Mouse (Mus musculus) heart, embryonic 15.5 days (tissue): ENCODE measurements around the gene Trpv5. TPM values are rescaled to one million over a fixed set of nuclear protein-coding genes. Genes with fewer than 3 reads are reported as not detected.
A peak's percentile ranks its signal among the peaks of the same experiment; 100 is the strongest.

Experiments used
- ATAC-seq: fragments of 200-750 bp; cut with Nextera tagmentation; replicated peaks from 2 replicates; pipeline ENCODE4 v1.8.0; 2017; ENCODE audit warnings: low read depth, moderate TSS enrichment; ENCODE audit not compliant: insufficient number of reproducible peaks, insufficient read depth, low FRiP score
- H3K27ac ChIP-seq: fragments of 300-500 bp; sonication (generic); 2 replicates; pipeline ENCODE4 v1.5.1; 2015; ENCODE audit warnings: mild to moderate bottlenecking, inconsistent platforms
- H3K27me3 ChIP-seq: fragments of 300-500 bp; sonication (generic); 2 replicates; pipeline ENCODE4 v1.6.1; 2015; ENCODE audit warnings: inconsistent platforms
- H3K36me3 ChIP-seq: fragments of 300-500 bp; sonication (generic); 2 replicates; pipeline ENCODE4 v1.6.1; 2015; ENCODE audit warnings: mild to moderate bottlenecking, inconsistent platforms
- H3K4me1 ChIP-seq: fragments of 300-500 bp; sonication (generic); replicated peaks from 2 replicates; pipeline ENCODE4 v1.6.1; 2015; ENCODE audit warnings: inconsistent platforms
- H3K4me2 ChIP-seq: fragments of 300-500 bp; sonication (generic); 2 replicates; pipeline ENCODE4 v1.6.1; 2015; ENCODE audit warnings: inconsistent platforms, mild to moderate bottlenecking, moderate library complexity
- H3K4me3 ChIP-seq: fragments of 300-500 bp; sonication (generic); 2 replicates; pipeline ENCODE4 v1.5.1; 2015; ENCODE audit warnings: mild to moderate bottlenecking, inconsistent platforms
- H3K9ac ChIP-seq: fragments of 300-500 bp; sonication (generic); 2 replicates; pipeline ENCODE4 v1.6.1; 2015; ENCODE audit warnings: mild to moderate bottlenecking, inconsistent platforms
- H3K9me3 ChIP-seq: fragments of 300-500 bp; sonication (generic); replicated peaks from 2 replicates; pipeline ENCODE4 v1.6.1; 2016; ENCODE audit warnings: inconsistent platforms
- WGBS: fragments of 180-500 bp; shearing (Covaris S2); methylation state at CpG from one replicate; pipeline ENCODE4 v1.1.7; 2015; ENCODE audit warnings: mixed read lengths; 5-methylcytosine and 5-hydroxymethylcytosine counted together
- polyA plus RNA-seq: library from polyadenylated mRNA; unstranded; fragments of >200 nt; fragmentation: Nextera tagmentation; extraction: Ambion mirVana; gene quantifications from 2 replicates; pipeline ENCODE4 v1.2.1, GENCODE M21; 2015

Trpv5 gene
- polyA plus RNA-seq, 1 experiment from 2014 or later, result not detected

GRCm38 (mm10) chr6:41684131-41684530 is 3.6 kb upstream of the Trpv5 start, which contains the start of gene Llcfc1:
Gene Llcfc1, plus strand, starts transcription at chr6:41684431.
- no peaks in the 10 kb centered on the region for H3K9me3 ChIP-seq
- H3K4me2 ChIP-seq, result no peak within 1 kb of the TSS

DNA sequence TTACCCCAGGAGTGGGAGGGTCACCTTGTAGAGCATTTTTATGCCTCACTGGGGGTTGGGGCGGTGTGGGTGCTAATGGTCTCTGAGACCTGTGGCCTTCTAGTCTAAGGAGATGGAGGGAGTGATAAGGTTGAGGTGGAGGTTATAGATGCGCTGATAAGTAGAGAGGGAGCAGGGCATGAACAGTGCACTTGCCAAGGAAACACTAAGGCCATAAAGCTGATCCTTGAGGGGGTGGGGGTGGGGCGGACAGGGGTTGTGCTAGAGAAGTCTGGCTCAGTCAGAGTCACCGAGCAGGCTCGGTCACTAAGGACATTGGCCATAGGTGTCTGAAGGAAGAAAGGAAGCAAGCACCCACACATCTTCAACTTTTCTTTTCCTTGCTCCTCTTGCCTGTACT is 1.1 kb upstream of the Trpv5 start:
- no peaks in the 10 kb centered on the region for H3K9me3 ChIP-seq
- H3K27me3 ChIP-seq, result no peaks in the 10 kb centered on the region
- ATAC-seq, result peak; percentile 43; the same call in 1 of the 2 replicates
- 71% methylated on average over 5 of the region's 5 CpGs for WGBS
- H3K4me1 ChIP-seq, result no peaks in the 10 kb centered on the region
- no peak overlapping the region for H3K4me2 ChIP-seq
- no peak overlapping the region for H3K27ac ChIP-seq
- no peak overlapping the region for H3K4me3 ChIP-seq
- no peak overlapping the region for H3K9ac ChIP-seq
- no peaks in the 10 kb centered on the region for H3K36me3 ChIP-seq

More at GRCm38 (mm10) chr6:41684131-41684530, 3.6 kb upstream of the Trpv5 start, which contains the start of gene Llcfc1:
- Histone ChIP-seq H3K9ac (no peak within 1 kb of the TSS), H3K4me3 (no peak within 1 kb of the TSS), H3K4me1 (no peaks in the 10 kb centered on the region), H3K27ac (no peak within 1 kb of the TSS), H3K27me3 (no peaks in the 10 kb centered on the region), H3K36me3 (no peaks in the 10 kb centered on the region)
- 85% methylated on average over 2 of the region's 2 CpGs for WGBS
- ATAC-seq, result no peak

DNA sequence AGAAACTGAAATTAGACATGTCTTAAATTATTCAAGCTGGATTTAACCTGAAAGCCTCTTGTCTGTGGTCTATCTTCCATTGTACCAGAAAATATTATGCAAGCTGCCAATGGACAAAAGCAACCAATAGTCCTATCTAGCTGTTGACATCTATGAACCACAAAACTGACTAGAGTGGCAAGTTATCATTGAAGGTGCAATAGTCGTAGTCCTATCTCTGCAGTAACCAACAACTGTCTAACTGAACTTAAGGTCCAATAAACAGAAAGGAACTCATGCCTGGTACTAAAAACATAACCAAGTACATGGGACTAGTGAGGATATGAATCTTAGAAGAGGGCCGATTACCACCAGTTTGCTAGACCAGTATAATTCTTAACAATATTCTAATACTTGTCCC is 4.0 kb downstream of the Trpv5 start:
- Histone ChIP-seq H3K9ac (no peak overlapping the region), H3K27ac (no peak overlapping the region), H3K4me3 (no peak overlapping the region), H3K27me3 (no peaks in the 10 kb centered on the region), H3K9me3 (no peaks in the 10 kb centered on the region), H3K36me3 (no peaks in the 10 kb centered on the region), H3K4me1 (no peaks in the 10 kb centered on the region), H3K4me2 (no peak overlapping the region)
- WGBS, result 79% methylated on average over 2 of the region's 2 CpGs
- no peak for ATAC-seq

- no peak for ATAC-seq
- Histone ChIP-seq H3K4me1 (no peaks in the 10 kb centered on the region), H3K9ac (no peak overlapping the region), H3K27ac (no peak overlapping the region), H3K9me3 (no peaks in the 10 kb centered on the region), H3K36me3 (no peaks in the 10 kb centered on the region), H3K27me3 (no peaks in the 10 kb centered on the region), H3K4me3 (no peak overlapping the region), H3K4me2 (no peak overlapping the region)
- 44% methylated on average over 2 of the region's 2 CpGs for WGBS
Measured at GRCm38 (mm10) chr6:41662320-41662719, 18.2 kb downstream of the Trpv5 start.

DNA sequence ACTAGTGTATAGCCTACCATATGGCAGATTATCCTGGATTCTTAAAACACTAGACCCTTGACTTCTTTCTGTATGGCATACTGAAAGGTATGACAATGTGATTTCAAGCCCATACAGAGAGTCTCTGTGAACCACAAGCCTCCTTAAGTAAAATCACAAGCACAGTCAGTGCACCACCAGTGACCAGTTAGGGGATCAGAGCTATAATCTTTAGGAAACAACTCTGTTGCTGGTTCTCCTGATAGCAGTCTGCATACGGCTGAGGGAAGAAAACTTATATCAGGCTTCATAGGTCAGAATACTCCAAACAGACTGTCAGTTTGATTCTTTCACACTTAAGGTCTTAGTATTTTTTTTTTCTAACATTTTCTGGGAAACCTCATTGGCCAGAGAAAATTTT is 22.1 kb downstream of the Trpv5 start:
- 36% methylated on average over 1 of the region's 1 CpGs for WGBS
- H3K9ac ChIP-seq, result no peak overlapping the region
- H3K27me3 ChIP-seq, result no peaks in the 10 kb centered on the region
- no peak for ATAC-seq
- no peaks in the 10 kb centered on the region for H3K9me3 ChIP-seq
- no peaks in the 10 kb centered on the region for H3K4me1 ChIP-seq
- H3K4me3 ChIP-seq, result no peak overlapping the region
- H3K27ac ChIP-seq, result no peak overlapping the region
- no peak overlapping the region for H3K4me2 ChIP-seq
- H3K36me3 ChIP-seq, result no peaks in the 10 kb centered on the region

GRCm38 (mm10) chr6:41654648-41655047 is 25.9 kb downstream of the Trpv5 start:
- Histone ChIP-seq H3K27me3 (no peaks in the 10 kb centered on the region), H3K4me3 (no peak overlapping the region), H3K4me1 (no peaks in the 10 kb centered on the region), H3K9me3 (no peaks in the 10 kb centered on the region), H3K9ac (no peak overlapping the region), H3K36me3 (no peaks in the 10 kb centered on the region), H3K27ac (no peak overlapping the region), H3K4me2 (no peak overlapping the region)
- WGBS, result 64% methylated on average over 8 of the region's 8 CpGs
- no peak for ATAC-seq

- Histone ChIP-seq H3K27me3 (no peaks in the 10 kb centered on the region), H3K9ac (no peak overlapping the region), H3K9me3 (no peaks in the 10 kb centered on the region), H3K4me3 (no peak overlapping the region), H3K27ac (no peak overlapping the region), H3K4me2 (no peak overlapping the region), H3K36me3 (no peaks in the 10 kb centered on the region), H3K4me1 (no peaks in the 10 kb centered on the region)
- ATAC-seq, result no peak
- 88% methylated on average over 5 of the region's 5 CpGs for WGBS
Measured at GRCm38 (mm10) chr6:41653173-41653572, 27.4 kb downstream of the Trpv5 start.

- Histone ChIP-seq H3K9ac (no peak overlapping the region), H3K4me2 (no peak overlapping the region), H3K27me3 (no peaks in the 10 kb centered on the region), H3K4me1 (no peaks in the 10 kb centered on the region), H3K36me3 (no peaks in the 10 kb centered on the region), H3K4me3 (no peak overlapping the region), H3K9me3 (no peaks in the 10 kb centered on the region), H3K27ac (no peak overlapping the region)
- no peak for ATAC-seq
Measured at GRCm38 (mm10) chr6:41646672-41647071, 33.9 kb downstream of the Trpv5 start.

DNA sequence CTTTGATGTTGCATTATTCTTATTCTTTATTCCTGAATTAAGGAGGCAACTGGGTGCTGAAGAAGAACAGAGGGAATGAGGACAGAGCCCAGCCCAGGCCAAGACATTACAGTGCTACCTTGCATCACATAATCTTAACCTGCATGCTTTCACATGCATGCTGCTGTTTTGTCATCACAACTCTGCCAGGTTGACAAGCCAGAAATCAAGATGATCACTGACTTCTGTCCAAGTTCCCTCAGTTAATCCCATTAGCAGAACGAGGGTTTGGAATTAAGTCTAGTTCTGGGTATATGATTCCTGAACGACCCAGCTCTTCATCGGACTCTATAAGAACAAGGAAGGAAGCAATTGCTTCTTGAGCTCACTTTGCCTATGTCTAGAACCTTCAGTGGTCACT is 34.3 kb downstream of the Trpv5 start:
- Histone ChIP-seq H3K36me3 (no peaks in the 10 kb centered on the region), H3K4me3 (no peak overlapping the region), H3K4me2 (no peak overlapping the region), H3K9ac (no peak overlapping the region), H3K27ac (no peak overlapping the region), H3K4me1 (no peaks in the 10 kb centered on the region), H3K9me3 (no peaks in the 10 kb centered on the region), H3K27me3 (no peaks in the 10 kb centered on the region)
- ATAC-seq, result no peak
- 75% methylated on average over 3 of the region's 3 CpGs for WGBS

GRCm38 (mm10) chr6:41643227-41643626 is 37.3 kb downstream of the Trpv5 start:
- Histone ChIP-seq H3K27me3 (no peaks in the 10 kb centered on the region), H3K9ac (no peak overlapping the region), H3K36me3 (no peaks in the 10 kb centered on the region), H3K4me1 (no peaks in the 10 kb centered on the region), H3K27ac (no peak overlapping the region), H3K4me2 (no peak overlapping the region), H3K4me3 (no peak overlapping the region), H3K9me3 (no peaks in the 10 kb centered on the region)
- WGBS, result 88% methylated on average over 3 of the region's 3 CpGs
- no peak for ATAC-seq

GRCm38 (mm10) chr6:41642765-41643164 is 37.8 kb downstream of the Trpv5 start:
- no peaks in the 10 kb centered on the region for H3K9me3 ChIP-seq
- H3K4me2 ChIP-seq, result no peak overlapping the region
- WGBS, result 82% methylated on average over 4 of the region's 4 CpGs
- H3K36me3 ChIP-seq, result no peaks in the 10 kb centered on the region
- no peak for ATAC-seq
- no peak overlapping the region for H3K27ac ChIP-seq
- no peaks in the 10 kb centered on the region for H3K4me1 ChIP-seq
- no peak overlapping the region for H3K9ac ChIP-seq
- no peak overlapping the region for H3K4me3 ChIP-seq
- no peaks in the 10 kb centered on the region for H3K27me3 ChIP-seq

- no peaks in the 10 kb centered on the region for H3K9me3 ChIP-seq
- no peak overlapping the region for H3K4me2 ChIP-seq
- no peaks in the 10 kb centered on the region for H3K36me3 ChIP-seq
- 50% methylated on average over 6 of the region's 6 CpGs for WGBS
- no peak overlapping the region for H3K9ac ChIP-seq
- no peak overlapping the region for H3K27ac ChIP-seq
- no peaks in the 10 kb centered on the region for H3K27me3 ChIP-seq
- H3K4me1 ChIP-seq, result no peaks in the 10 kb centered on the region
- ATAC-seq, result no peak
- H3K4me3 ChIP-seq, result no peak overlapping the region
Measured at GRCm38 (mm10) chr6:41641173-41641866, 39.2 kb downstream of the Trpv5 start.
